Mouse (Mus musculus) midbrain, embryonic 11.5 days (tissue): ENCODE measurements at regions not wholly inside any gene's neighbourhood (a gene's known extent, or its start where the extent isn't known, plus 50 kb on each side); places are given as distances from the start of the nearest gene placed in this dataset.

Source experiments
- ATAC-seq: fragments of 200-750 bp; cut with Nextera tagmentation; 2 replicates; pipeline ENCODE4 v1.8.0; 2017; ENCODE audit warnings: moderate TSS enrichment, moderate library complexity; ENCODE audit not compliant: low FRiP score
- DNase-seq: peaks from one replicate; pipeline ENCODE4 v3.0.0; 2015; ENCODE audit warnings: low spot score; ENCODE audit errors: missing footprints
- H3K27ac ChIP-seq: fragments of 300-500 bp; sonication (generic); 2 replicates; pipeline ENCODE4 v1.5.1; 2014; ENCODE audit warnings: low read depth, low read length
- H3K27me3 ChIP-seq: fragments of 300-500 bp; sonication (generic); 2 replicates; pipeline ENCODE4 v1.6.1; 2014; ENCODE audit warnings: mild to moderate bottlenecking, low read length, moderate library complexity, mixed read lengths; ENCODE audit not compliant: control insufficient read depth, insufficient read depth
- H3K36me3 ChIP-seq: fragments of 300-500 bp; sonication (generic); 2 replicates; pipeline ENCODE4 v1.6.1; 2014; ENCODE audit warnings: mild to moderate bottlenecking, low read length, moderate library complexity, mixed read lengths; ENCODE audit not compliant: control insufficient read depth, insufficient read depth
- H3K4me1 ChIP-seq: fragments of 300-500 bp; sonication (generic); 2 replicates; pipeline ENCODE4 v1.6.1; 2014; ENCODE audit warnings: low read length; ENCODE audit not compliant: control insufficient read depth, insufficient read depth
- H3K4me2 ChIP-seq: fragments of 300-500 bp; sonication (generic); 2 replicates; pipeline ENCODE4 v1.6.1; 2014; ENCODE audit warnings: mild to moderate bottlenecking, moderate library complexity
- H3K4me3 ChIP-seq: fragments of 300-500 bp; sonication (generic); 2 replicates; pipeline ENCODE4 v1.5.1; 2014; ENCODE audit warnings: low read depth, low read length
- H3K9ac ChIP-seq: fragments of 300-500 bp; sonication (generic); 2 replicates; pipeline ENCODE4 v1.6.1; 2014; ENCODE audit warnings: low read length
- H3K9me3 ChIP-seq: fragments of 300-500 bp; sonication (generic); 2 replicates; pipeline ENCODE4 v1.6.1; 2016; ENCODE audit warnings: low read length; ENCODE audit not compliant: control insufficient read depth
- WGBS: fragments of 180-500 bp; shearing (Covaris S2); extraction: QIAGEN DNeasy Blood & Tissue Kit; methylation state at CpG from one replicate; pipeline ENCODE4 v1.1.7; 2014; 5-methylcytosine and 5-hydroxymethylcytosine counted together

DNA sequence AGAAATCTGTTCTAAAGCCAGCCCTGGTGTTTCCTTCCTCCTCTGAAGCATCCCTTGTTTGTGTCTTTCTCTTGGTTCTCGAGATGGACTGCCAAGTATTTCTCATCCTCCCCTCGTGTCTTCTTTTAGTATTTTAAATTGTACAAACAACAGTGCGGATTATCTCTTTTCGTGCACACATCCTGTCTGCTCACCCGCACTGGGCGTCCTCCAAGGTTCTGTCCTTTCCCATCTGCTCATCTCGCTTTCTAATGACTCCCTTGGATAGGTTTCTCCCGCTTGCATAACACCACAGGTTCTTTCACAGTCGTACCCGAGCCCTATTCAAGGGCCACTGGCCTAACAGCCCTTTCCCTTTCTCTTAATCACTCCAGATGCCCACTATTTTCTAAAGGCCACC is 428.7 kb upstream of the Jarid2 start:
- ATAC-seq (no peak), DNase-seq (no peak)
- Histone ChIP-seq H3K27me3 (no peaks in the 10 kb centered on the region), H3K9ac (no peak overlapping the region), H3K4me2 (no peak overlapping the region), H3K36me3 (no peaks in the 10 kb centered on the region), H3K4me1 (no peaks in the 10 kb centered on the region), H3K27ac (no peak overlapping the region), H3K4me3 (no peak overlapping the region), H3K9me3 (no peaks in the 10 kb centered on the region)
- WGBS: 89% methylated on average over 10 of the region's 10 CpGs

DNA sequence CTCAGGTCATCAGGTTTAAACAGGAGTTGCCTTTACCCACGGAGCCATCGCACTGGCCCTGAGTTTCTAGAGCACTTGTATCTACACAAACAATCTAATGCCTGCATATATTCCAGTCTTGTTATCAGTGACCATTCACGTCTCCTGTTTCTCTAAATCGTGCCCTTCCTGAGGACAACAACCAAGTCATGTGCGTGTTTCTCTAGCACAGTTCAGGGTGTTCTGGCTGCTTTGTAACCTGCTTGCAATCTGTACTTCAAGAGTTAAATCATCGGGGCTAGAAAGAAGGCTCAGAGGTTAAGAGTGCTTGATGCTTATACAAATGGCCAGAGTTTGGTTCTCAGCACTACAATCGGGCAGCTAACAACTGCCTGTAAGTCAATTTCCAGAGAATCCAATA is 428.1 kb upstream of the Jarid2 start:
- Histone ChIP-seq H3K4me3 (no peak overlapping the region), H3K9me3 (no peaks in the 10 kb centered on the region), H3K36me3 (no peaks in the 10 kb centered on the region), H3K27me3 (no peaks in the 10 kb centered on the region), H3K9ac (no peak overlapping the region), H3K27ac (no peak overlapping the region), H3K4me2 (no peak overlapping the region), H3K4me1 (no peaks in the 10 kb centered on the region)
- DNase-seq: peak; percentile 12
- WGBS: 92% methylated on average over 7 of the region's 7 CpGs
- no peak for ATAC-seq

DNA sequence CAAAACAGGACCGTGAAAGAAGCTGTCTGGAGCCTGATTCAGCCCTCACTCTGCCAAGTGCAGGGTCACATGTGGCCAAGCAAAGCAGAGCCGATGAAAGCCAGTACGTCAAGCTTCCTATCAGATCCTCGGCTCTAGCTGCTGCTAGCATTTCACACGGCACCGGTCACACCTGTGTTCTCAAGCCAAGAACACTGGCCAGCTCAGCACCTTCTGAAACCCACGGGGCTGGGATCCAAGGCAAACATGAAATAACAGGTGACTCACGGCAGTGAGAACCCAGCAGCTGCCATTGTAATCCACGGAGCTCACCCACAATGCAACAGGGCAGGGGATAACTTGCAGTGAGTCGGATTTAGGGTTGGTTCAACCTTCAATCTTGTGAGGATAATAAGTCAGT is 427.3 kb upstream of the Jarid2 start:
- no peak overlapping the region for H3K4me2 ChIP-seq
- no peak for ATAC-seq
- no peak overlapping the region for H3K9ac ChIP-seq
- H3K4me3 ChIP-seq: no peak overlapping the region
- WGBS: 88% methylated on average over 10 of the region's 10 CpGs
- no peaks in the 10 kb centered on the region for H3K9me3 ChIP-seq
- no peaks in the 10 kb centered on the region for H3K27me3 ChIP-seq
- no peaks in the 10 kb centered on the region for H3K4me1 ChIP-seq
- peak; percentile 26 for DNase-seq
- H3K36me3 ChIP-seq: no peaks in the 10 kb centered on the region
- no peak overlapping the region for H3K27ac ChIP-seq

DNA sequence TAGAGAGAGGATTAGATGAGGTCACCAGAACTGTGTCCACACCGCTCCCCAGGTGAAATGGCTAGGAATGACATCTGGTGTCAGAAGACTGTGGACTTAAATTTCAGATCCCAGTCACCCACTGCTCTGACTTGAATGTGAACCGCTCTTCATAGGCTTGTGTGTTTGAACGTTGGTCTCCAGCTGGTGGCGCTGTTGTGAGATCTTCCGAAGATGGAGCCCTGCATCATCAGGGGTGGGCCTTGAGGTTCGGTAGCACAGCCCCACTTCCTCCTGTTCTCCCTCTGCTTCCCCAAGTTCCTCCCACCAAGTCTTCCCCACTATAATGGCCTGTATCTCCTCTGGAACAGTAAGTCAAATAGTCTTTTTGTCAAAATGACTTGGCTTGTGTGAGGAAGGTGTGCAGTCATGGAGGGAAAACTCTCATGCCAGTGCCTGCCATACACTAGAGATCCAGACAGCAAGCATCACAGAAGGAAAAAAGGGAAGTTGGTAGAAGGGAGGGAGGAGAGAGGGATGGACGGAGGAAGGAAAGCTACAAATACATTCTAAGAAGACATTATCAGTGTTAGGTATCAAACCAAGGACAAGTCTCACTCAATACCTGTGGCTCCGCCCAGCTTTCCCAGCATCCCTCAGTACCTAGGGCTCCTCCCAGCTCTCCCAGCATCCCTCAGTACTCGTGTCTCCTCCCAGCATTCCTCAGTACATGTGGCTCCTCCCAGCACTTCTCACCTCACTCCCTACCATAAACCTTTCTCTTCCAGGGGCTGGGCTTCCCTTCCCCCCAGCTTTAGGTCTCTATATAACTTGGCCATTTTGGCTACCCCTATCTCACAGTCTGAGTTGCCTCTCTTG is 423.9 kb upstream of the Jarid2 start:
- Histone ChIP-seq H3K4me1 (no peaks in the 10 kb centered on the region), H3K27ac (no peak overlapping the region), H3K27me3 (no peaks in the 10 kb centered on the region), H3K36me3 (no peaks in the 10 kb centered on the region), H3K9me3 (no peaks in the 10 kb centered on the region), H3K9ac (no peak overlapping the region), H3K4me3 (no peak overlapping the region), H3K4me2 (no peak overlapping the region)
- DNase-seq: peak; percentile 23
- 73% methylated on average over 9 of the region's 9 CpGs for whole genome bisulfite sequencing
- no peak for ATAC-seq

DNA sequence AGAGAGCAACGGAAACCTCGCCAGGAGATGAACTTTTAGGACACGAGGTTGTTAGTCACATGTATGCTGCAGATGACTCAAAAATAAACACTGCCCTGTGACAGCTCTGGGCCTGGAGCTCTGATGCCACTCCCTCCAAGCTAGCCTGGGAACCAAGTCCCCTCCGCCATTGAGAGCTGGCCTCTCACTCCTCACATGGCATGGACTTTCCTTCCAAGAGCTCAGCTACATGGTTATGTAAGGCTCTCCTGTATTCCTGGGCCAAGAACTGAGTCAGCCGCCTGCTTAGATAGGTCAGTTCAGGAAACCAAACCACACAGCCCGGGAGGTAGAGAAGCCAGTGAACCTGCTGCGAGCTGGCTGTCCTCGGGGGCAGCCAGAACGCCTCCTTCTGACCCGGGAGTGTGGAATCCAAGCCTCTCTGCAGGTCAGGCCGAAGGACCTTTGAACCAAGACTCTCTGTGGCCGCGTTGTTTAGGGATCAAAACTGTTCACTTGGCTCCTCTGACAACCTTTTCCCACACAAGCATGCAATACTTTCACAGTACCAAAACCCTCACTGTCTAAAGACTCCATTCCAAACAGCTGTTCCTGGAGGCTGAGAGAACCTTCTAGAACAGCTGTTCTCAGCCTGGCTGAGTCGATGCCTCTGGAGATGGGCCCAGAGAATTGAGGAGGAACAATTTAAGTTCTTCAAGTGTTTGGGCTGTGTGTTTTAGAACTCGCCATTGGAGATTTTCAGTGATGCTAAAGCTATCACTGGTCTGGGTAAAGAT is 422.8 kb upstream of the Jarid2 start:
- ATAC-seq (no peak), DNase-seq (peak; percentile 76)
- H3K9ac ChIP-seq: no peak overlapping the region
- no peak overlapping the region for H3K4me3 ChIP-seq
- H3K4me2 ChIP-seq: no peak overlapping the region
- no peaks in the 10 kb centered on the region for H3K36me3 ChIP-seq
- H3K4me1 ChIP-seq: no peaks in the 10 kb centered on the region
- 90% methylated on average over 15 of the region's 15 CpGs for WGBS
- H3K9me3 ChIP-seq: no peaks in the 10 kb centered on the region
- H3K27ac ChIP-seq: no peak overlapping the region
- no peaks in the 10 kb centered on the region for H3K27me3 ChIP-seq

DNA sequence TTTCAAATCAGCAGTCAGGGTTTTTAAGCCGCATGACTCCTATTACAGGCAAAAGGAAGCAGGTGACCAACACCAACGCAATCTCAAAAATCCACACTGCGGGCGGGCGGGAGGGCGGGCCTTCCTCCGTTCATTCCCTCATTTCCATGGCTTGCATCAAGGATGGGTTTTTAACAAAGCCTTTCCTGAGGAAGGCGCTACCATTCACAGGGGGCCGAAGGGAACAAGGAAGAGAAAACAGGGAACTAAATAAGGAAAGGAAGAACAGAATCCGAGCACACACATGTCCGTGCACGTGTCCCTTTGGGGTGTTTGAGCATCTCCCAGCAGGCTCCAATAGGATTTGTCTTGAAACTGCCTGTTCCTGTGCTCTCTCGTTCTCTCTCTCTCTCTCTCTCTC is 421.0 kb upstream of the Jarid2 start:
- Histone ChIP-seq H3K27ac (no peak overlapping the region), H3K4me2 (no peak overlapping the region), H3K4me1 (no peaks in the 10 kb centered on the region), H3K4me3 (no peak overlapping the region), H3K9ac (no peak overlapping the region), H3K36me3 (no peaks in the 10 kb centered on the region), H3K27me3 (no peaks in the 10 kb centered on the region), H3K9me3 (no peaks in the 10 kb centered on the region)
- WGBS: 56% methylated on average over 13 of the region's 13 CpGs
- ATAC-seq (no peak), DNase-seq (peak; percentile 79)

DNA sequence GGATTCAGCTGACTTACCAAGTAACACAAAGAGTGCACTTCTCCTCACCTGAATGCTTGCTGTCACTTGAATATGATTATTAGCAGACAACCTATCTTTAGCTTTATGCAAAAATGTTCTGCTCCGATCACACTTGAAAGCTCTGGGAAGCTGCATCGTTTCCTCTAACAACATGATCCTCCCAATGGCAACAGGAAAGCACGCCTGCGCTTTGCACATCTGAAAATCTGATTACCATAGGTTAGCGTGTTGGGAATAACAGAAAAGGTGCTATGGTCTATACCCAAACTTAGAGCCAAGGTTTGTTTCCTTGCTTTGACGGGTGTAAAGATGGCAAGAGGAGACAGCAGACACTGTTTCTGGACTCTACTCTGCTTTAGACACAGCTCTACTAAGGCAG is 417.0 kb upstream of the Jarid2 start:
- DNase-seq: peak; percentile 72
- Histone ChIP-seq H3K27ac (no peak overlapping the region), H3K4me3 (no peak overlapping the region), H3K36me3 (no peaks in the 10 kb centered on the region), H3K9me3 (peaks cover 3% of the 10 kb centered on the region; the same call in 1 of the 2 replicates), H3K4me1 (no peaks in the 10 kb centered on the region), H3K9ac (no peak overlapping the region), H3K27me3 (no peaks in the 10 kb centered on the region), H3K4me2 (no peak overlapping the region)
- ATAC-seq: no peak
- WGBS: 90% methylated on average over 6 of the region's 6 CpGs

DNA sequence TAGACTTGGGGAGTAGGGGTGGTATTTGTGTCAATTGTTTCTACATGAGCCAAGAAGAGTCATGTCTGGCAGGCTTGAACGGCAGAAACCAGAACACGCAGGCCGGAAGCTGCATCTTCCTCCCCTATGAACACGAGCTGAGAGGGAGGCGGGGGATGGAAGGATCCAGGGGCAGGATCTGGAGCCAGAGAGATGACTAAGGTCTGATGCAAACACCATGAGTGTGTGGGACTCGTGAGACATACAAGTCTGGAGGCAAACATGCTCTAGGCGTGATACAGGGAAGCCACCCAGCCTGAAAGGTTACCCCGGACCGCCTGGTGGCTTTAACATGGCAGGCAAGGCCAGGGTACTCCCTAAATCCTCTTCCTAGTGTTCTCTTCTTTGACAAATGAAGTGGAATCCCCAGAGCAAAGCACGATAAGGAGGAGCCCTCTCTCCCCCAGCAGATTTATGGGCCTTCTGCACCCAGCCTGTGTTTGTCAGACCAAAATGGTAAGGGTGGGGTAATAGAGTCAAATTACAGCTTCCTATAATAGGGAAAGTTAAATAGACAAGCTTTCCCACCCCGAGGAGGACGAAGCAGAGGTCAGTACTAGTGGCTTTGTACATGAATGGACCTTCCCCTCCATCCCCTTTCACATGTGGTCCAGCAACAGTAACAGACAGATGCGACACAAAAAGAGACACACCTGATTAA is 412.4 kb upstream of the Jarid2 start:
- H3K4me3 ChIP-seq: no peak overlapping the region
- no peak overlapping the region for H3K27ac ChIP-seq
- H3K9ac ChIP-seq: no peak overlapping the region
- H3K4me1 ChIP-seq: peaks cover 4% of the 10 kb centered on the region; the same call in 1 of the 2 replicates
- no peak overlapping the region for H3K4me2 ChIP-seq
- WGBS: 60% methylated on average over 13 of the region's 13 CpGs
- H3K9me3 ChIP-seq: peaks cover 3% of the 10 kb centered on the region; the same call in 1 of the 2 replicates
- H3K36me3 ChIP-seq: no peaks in the 10 kb centered on the region
- ATAC-seq (no peak), DNase-seq (no peak)
- H3K27me3 ChIP-seq: no peaks in the 10 kb centered on the region

DNA sequence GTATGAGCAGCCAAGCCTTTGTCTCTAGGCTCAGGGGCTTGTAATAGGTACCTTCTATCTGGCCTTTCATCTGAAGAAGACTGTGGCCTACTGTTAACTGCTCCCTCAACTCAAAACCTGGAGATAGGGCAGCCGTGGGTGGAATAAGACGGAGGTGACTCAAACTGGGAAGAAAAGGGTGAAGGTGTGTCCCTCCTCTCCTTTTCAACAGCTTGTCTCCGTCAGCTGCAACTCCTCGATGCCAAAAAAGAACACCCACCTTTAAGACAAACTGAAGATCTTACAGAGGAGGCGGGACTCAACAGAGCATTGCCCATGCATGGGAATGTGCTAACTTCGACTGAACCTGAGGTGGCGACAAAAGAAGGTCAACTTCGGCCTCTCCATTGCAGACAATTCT is 411.7 kb upstream of the Jarid2 start:
- Histone ChIP-seq H3K9me3 (peaks cover 3% of the 10 kb centered on the region; the same call in 1 of the 2 replicates), H3K27ac (no peak overlapping the region; the same call in 1 of the 2 replicates), H3K36me3 (no peaks in the 10 kb centered on the region), H3K27me3 (no peaks in the 10 kb centered on the region), H3K4me2 (no peak overlapping the region), H3K9ac (no peak overlapping the region), H3K4me3 (no peak overlapping the region), H3K4me1 (peaks cover 4% of the 10 kb centered on the region; the same call in 1 of the 2 replicates)
- ATAC-seq: no peak
- no peak for DNase-seq
- 60% methylated on average over 8 of the region's 8 CpGs for WGBS
